Mouse (Mus musculus): ENCODE measurements around the gene Lysmd4. TPM values are rescaled to one million over a fixed set of nuclear protein-coding genes. Genes with fewer than 3 reads are reported as not detected.

The Lysmd4 gene
- polyA plus RNA-seq, 1 experiment = 11.1 TPM

GRCm38 (mm10) chr7:67353667-67354066 is 131.3 kb downstream of the Lysmd4 start:
- H3K4me1 ChIP-seq (ENCODE audit: control insufficient read depth, insufficient read depth, low read length) = peaks cover 8% of the 10 kb centered on the region
- DNase-seq = no peak
- 75% methylated on average over 6 of the region's 6 CpGs for WGBS
- H3K4me3 ChIP-seq (replicated peaks; ENCODE audit: extremely low read depth, low read depth, low read length) = no peak overlapping the region
- peak; percentile 48 for TF ChIP-seq CTCF (IDR thresholded peaks at IDR 0.05; ENCODE audit: insufficient read depth, low read length)
- TF ChIP-seq POLR2A (IDR thresholded peaks at IDR 0.05; ENCODE audit: borderline replicate concordance, extremely low read depth, low read depth, low read length) = no peak

DNA sequence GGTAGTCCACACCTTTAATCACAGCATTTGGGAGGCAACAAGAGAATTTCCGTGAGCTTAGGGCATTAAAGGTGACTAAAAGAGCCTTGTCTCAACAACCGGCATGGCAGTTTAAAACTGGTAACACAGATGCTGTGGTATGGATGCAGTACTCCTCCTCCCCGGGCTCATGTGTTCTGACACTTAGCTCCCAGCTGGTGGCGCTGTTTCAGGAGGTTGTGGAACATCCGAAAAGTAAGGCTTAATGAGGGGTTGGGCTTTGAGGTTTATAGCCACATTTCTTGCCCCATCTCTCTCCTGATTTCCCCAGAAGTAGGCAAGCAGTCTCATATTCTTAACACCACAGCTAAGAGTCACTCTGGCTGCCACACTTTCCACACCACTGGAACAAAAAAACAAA is 133.5 kb downstream of the Lysmd4 start:
- Histone ChIP-seq H3K4me1 (ENCODE audit: control insufficient read depth, insufficient read depth, low read length) (peaks cover 11% of the 10 kb centered on the region), H3K4me3 (replicated peaks; ENCODE audit: extremely low read depth, low read depth, low read length) (no peak overlapping the region)
- TF ChIP-seq CTCF (IDR thresholded peaks at IDR 0.05; ENCODE audit: insufficient read depth, low read length) = 0 out of 2 replicates have a peak, but pooled peaks have one; percentile 21
- TF ChIP-seq POLR2A (IDR thresholded peaks at IDR 0.05; ENCODE audit: borderline replicate concordance, extremely low read depth, low read depth, low read length) = no peak
- 84% methylated on average over 5 of the region's 5 CpGs for WGBS
- no peak for DNase-seq

Other genes starting within 250 kb of the Lysmd4 start
- 52.6 and 52.8 TPM in 2 replicates for gene Mef2a, start 150.3 kb downstream of the Lysmd4 start, polyA plus RNA-seq (2012; rRNA removed)